Mouse (Mus musculus): Measurements from ENCODE around the gene Rnf41. TPM values are rescaled to one million over a fixed set of nuclear protein-coding genes. Genes with fewer than 3 reads are reported as not detected.
A peak's percentile ranks its signal among the peaks of the same experiment; 100 is the strongest.

Rnf41 gene
- polyA plus RNA-seq, 1 experiment from 2014 or later = 34.9 TPM

DNA sequence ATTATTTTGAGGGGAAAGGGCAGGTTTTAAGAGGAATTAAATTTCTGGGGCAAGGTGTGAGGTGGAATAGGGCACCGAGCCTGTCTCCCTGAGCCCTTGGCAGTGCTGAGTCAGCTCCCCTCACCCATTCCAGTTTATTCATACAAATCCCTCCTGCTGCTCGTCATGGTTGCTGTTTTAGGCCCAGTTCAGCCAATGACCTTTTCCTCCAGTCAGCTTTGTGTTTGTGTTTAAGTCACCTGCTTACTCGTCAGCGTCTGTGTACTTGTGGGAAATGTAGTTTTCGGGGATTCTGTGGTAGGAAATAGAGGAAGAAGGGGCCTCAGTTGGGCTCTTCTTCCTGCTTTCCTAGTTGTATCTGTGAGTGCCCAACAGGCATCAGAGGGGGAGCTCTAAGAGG, 77.9 kb downstream of the Rnf41 start:
- Histone ChIP-seq H3K36me3 (ENCODE audit: insufficient read depth, low read length) (peaks cover 51% of the 10 kb centered on the region), H3K4me3 (replicated peaks; ENCODE audit: low read depth, low read length) (no peak overlapping the region), H3K27me3 (ENCODE audit: insufficient read depth, low read length) (no peaks in the 10 kb centered on the region), H3K4me1 (replicated peaks; ENCODE audit: insufficient read depth, low read length) (peaks cover 14% of the 10 kb centered on the region; the same call in 1 of the 2 replicates), H3K9ac (ENCODE audit: low read depth, low read length) (no peak overlapping the region), H3K4me2 (ENCODE audit: low read length) (no peak overlapping the region), H3K9me3 (replicated peaks; ENCODE audit: low read length) (no peaks in the 10 kb centered on the region), H3K27ac (peak overlapping the region; percentile 51; the same call in 1 of the 2 replicates)
- 63% methylated on average over 5 of the region's 5 CpGs for WGBS
- DNase-seq (ENCODE audit: low spot score) (peak; percentile 48), ATAC-seq (replicated peaks; ENCODE audit: low FRiP score, low read depth) (no peak)
- TF ChIP-seq CTCF (IDR thresholded peaks at IDR 0.05; ENCODE audit: low read depth) = no peak

DNA sequence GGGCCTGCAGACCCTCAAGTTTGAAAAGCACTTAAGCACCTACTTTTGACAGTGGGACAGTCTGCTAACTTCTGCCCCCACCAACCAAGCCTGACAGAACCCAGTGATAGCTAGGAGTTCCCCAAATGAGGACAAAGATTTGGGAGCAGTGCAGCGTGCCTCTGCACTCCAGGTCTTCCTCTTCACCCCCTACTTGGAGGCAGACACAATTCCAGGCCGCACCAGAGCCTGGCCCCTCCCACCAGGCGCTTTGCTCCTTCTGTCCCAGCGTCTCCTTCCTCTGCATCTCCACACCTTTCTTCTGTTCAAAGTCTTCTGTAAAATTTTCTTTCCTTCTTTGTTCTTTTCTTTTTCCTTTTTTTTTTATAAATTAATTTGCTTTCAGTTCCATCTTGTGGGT, 78.3 kb downstream of the Rnf41 start:
- no peaks in the 10 kb centered on the region for H3K27me3 ChIP-seq (ENCODE audit: insufficient read depth, low read length)
- no peak overlapping the region for H3K9ac ChIP-seq (ENCODE audit: low read depth, low read length)
- peaks cover 51% of the 10 kb centered on the region for H3K36me3 ChIP-seq (ENCODE audit: insufficient read depth, low read length)
- H3K4me1 ChIP-seq (replicated peaks; ENCODE audit: insufficient read depth, low read length) = peaks cover 17% of the 10 kb centered on the region
- 52% methylated on average over 4 of the region's 4 CpGs for WGBS
- no peak for ATAC-seq (replicated peaks; ENCODE audit: low FRiP score, low read depth)
- no peaks in the 10 kb centered on the region for H3K9me3 ChIP-seq (replicated peaks; ENCODE audit: low read length)
- no peak overlapping the region for H3K4me3 ChIP-seq (replicated peaks; ENCODE audit: low read depth, low read length)
- TF ChIP-seq CTCF (IDR thresholded peaks at IDR 0.05; ENCODE audit: low read depth) = no peak
- DNase-seq (ENCODE audit: low spot score) = no peak
- H3K27ac ChIP-seq = peak overlapping the region; percentile 51; the same call in 1 of the 2 replicates
- H3K4me2 ChIP-seq (ENCODE audit: low read length) = no peak overlapping the region

DNA sequence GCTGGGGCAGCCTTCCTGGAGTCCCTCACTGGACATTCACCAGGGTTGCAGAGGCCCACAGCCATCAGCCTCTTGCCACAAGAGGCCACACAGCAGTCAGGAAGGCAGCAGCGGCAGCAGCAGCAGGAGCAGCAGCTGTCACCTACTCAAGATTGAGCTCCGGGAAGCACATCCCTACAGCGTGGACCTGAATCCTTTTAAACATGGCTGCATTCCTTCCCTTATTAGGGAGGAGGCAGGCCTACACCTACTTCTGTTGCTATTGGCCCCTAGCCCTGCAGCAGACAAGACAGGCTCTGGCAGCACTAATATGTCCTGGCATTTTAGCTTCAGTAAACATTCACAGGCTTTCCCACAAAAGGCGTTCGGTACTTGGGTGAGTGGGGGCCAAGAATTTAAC, 78.8 kb downstream of the Rnf41 start:
- no peak overlapping the region for H3K4me2 ChIP-seq (ENCODE audit: low read length)

GRCm38 (mm10) chr10:128490912-128491311, 79.5 kb downstream of the Rnf41 start:
- H3K36me3 ChIP-seq (ENCODE audit: insufficient read depth, low read length) = peaks cover 44% of the 10 kb centered on the region
- no peak overlapping the region for H3K9ac ChIP-seq (ENCODE audit: low read depth, low read length)
- no peak for TF ChIP-seq CTCF (IDR thresholded peaks at IDR 0.05; ENCODE audit: low read depth)
- peak overlapping the region; percentile 62; the same call in 1 of the 2 replicates for H3K4me2 ChIP-seq (ENCODE audit: low read length)
- no peak overlapping the region for H3K4me3 ChIP-seq (replicated peaks; ENCODE audit: low read depth, low read length)
- H3K27me3 ChIP-seq (ENCODE audit: insufficient read depth, low read length) = no peaks in the 10 kb centered on the region
- no peaks in the 10 kb centered on the region for H3K9me3 ChIP-seq (replicated peaks; ENCODE audit: low read length)
- DNase-seq (ENCODE audit: low spot score) (no peak), ATAC-seq (replicated peaks; ENCODE audit: low FRiP score, low read depth) (no peak)
- WGBS = 31% methylated on average over 5 of the region's 5 CpGs
- H3K27ac ChIP-seq = 0 out of 2 replicates have a peak overlapping the region, but pooled peaks have one; percentile 32
- H3K4me1 ChIP-seq (replicated peaks; ENCODE audit: insufficient read depth, low read length) = peaks cover 21% of the 10 kb centered on the region

More for the DNA sequence above, 78.8 kb downstream of the Rnf41 start:
- H3K4me3 ChIP-seq (replicated peaks; ENCODE audit: low read depth, low read length) = no peak overlapping the region
- peaks cover 51% of the 10 kb centered on the region for H3K36me3 ChIP-seq (ENCODE audit: insufficient read depth, low read length)
- no peaks in the 10 kb centered on the region for H3K9me3 ChIP-seq (replicated peaks; ENCODE audit: low read length)
- 51% methylated on average over 5 of the region's 5 CpGs for WGBS
- H3K4me1 ChIP-seq (replicated peaks; ENCODE audit: insufficient read depth, low read length) = peaks cover 21% of the 10 kb centered on the region
- no peak overlapping the region; the same call in 1 of the 2 replicates for H3K27ac ChIP-seq
- no peak overlapping the region for H3K9ac ChIP-seq (ENCODE audit: low read depth, low read length)
- no peaks in the 10 kb centered on the region for H3K27me3 ChIP-seq (ENCODE audit: insufficient read depth, low read length)
- DNase-seq (ENCODE audit: low spot score) (no peak), ATAC-seq (replicated peaks; ENCODE audit: low FRiP score, low read depth) (no peak)
- no peak for TF ChIP-seq CTCF (IDR thresholded peaks at IDR 0.05; ENCODE audit: low read depth)

Small RNA genes within 50 kb of the gene (microRNA-seq; reads per million reads assigned to microRNA genes)
- not detected for gene Gm25361
- not detected for gene Gm26308
- not detected for gene Mir6914
- gene Mir6915 = 0.60 reads per million
- not detected for gene Mir8105

Other genes with a start within 250 kb of the Rnf41 start
- gene Rbms2, start 231.4 kb upstream of the Rnf41 start, polyA plus RNA-seq (2015; fragmentation: Nextera tagmentation; extraction: Ambion mirVana) = 27.0 and 30.0 TPM in 2 replicates
- 0.68 and 0.79 TPM in 2 replicates for gene Gls2, start 217.2 kb upstream of the Rnf41 start, polyA plus RNA-seq (2015; fragmentation: Nextera tagmentation; extraction: Ambion mirVana)
- gene Spryd4, start 199.8 kb upstream of the Rnf41 start, polyA plus RNA-seq (2015; fragmentation: Nextera tagmentation; extraction: Ambion mirVana) = 31.5 and 35.1 TPM in 2 replicates
- gene Mip, start 185.8 kb upstream of the Rnf41 start, polyA plus RNA-seq (2015; fragmentation: Nextera tagmentation; extraction: Ambion mirVana) = not detected in 2 replicates
- gene Timeless, start 179.6 kb upstream of the Rnf41 start, polyA plus RNA-seq (2015; fragmentation: Nextera tagmentation; extraction: Ambion mirVana) = 26.4 and 33.3 TPM in 2 replicates
- gene Apon, start 157.6 kb upstream of the Rnf41 start, polyA plus RNA-seq (2015; fragmentation: Nextera tagmentation; extraction: Ambion mirVana) = 0.11 and 0.34 TPM in 2 replicates
- 0.21 and 0.42 TPM in 2 replicates for gene Apof, start 143.0 kb upstream of the Rnf41 start, polyA plus RNA-seq (2015; fragmentation: Nextera tagmentation; extraction: Ambion mirVana)
- 9.0 and 10.9 TPM in 2 replicates for gene Stat2, start 141.1 kb upstream of the Rnf41 start, polyA plus RNA-seq (2015; fragmentation: Nextera tagmentation; extraction: Ambion mirVana)
- gene Il23a, start 112.9 kb upstream of the Rnf41 start, polyA plus RNA-seq (2015; fragmentation: Nextera tagmentation; extraction: Ambion mirVana) = 0.13 and 0.16 TPM in 2 replicates
- 26.5 and 28.5 TPM in 2 replicates for gene Pan2, start 108.3 kb upstream of the Rnf41 start, polyA plus RNA-seq (2015; fragmentation: Nextera tagmentation; extraction: Ambion mirVana)
- gene Cnpy2, start 89.2 kb upstream of the Rnf41 start, polyA plus RNA-seq (2015; fragmentation: Nextera tagmentation; extraction: Ambion mirVana) = 350 and 363 TPM in 2 replicates
- 167 and 195 TPM in 2 replicates for gene Cs, start 73.9 kb upstream of the Rnf41 start, polyA plus RNA-seq (2015; fragmentation: Nextera tagmentation; extraction: Ambion mirVana)
- 18.3 and 19.7 TPM in 2 replicates for gene Coq10a, start 42.7 kb upstream of the Rnf41 start, polyA plus RNA-seq (2015; fragmentation: Nextera tagmentation; extraction: Ambion mirVana)
- 6.2 TPM in 2 replicates for gene Ankrd52, start 34.5 kb upstream of the Rnf41 start, polyA plus RNA-seq (2015; fragmentation: Nextera tagmentation; extraction: Ambion mirVana)
- gene Slc39a5, start 10.4 kb upstream of the Rnf41 start, polyA plus RNA-seq (2015; fragmentation: Nextera tagmentation; extraction: Ambion mirVana) = 56.0 and 64.8 TPM in 2 replicates
- gene Nabp2, start 165 bp upstream of the Rnf41 start, polyA plus RNA-seq (2015; fragmentation: Nextera tagmentation; extraction: Ambion mirVana) = 82.4 and 85.5 TPM in 2 replicates
- gene Smarcc2, start 47.6 kb downstream of the Rnf41 start, polyA plus RNA-seq (2015; fragmentation: Nextera tagmentation; extraction: Ambion mirVana) = 40.5 and 44.9 TPM in 2 replicates
- gene Myl6, start 82.5 kb downstream of the Rnf41 start, polyA plus RNA-seq (2015; fragmentation: Nextera tagmentation; extraction: Ambion mirVana) = 1,410 and 1,495 TPM in 2 replicates
- 3.2 and 3.7 TPM in 2 replicates for gene Myl6b, start 87.0 kb downstream of the Rnf41 start, polyA plus RNA-seq (2015; fragmentation: Nextera tagmentation; extraction: Ambion mirVana)
- 15.9 TPM in 2 replicates for gene Esyt1, start 114.2 kb downstream of the Rnf41 start, polyA plus RNA-seq (2015; fragmentation: Nextera tagmentation; extraction: Ambion mirVana)
- 13.7 and 16.9 TPM in 2 replicates for gene Zc3h10, start 136.1 kb downstream of the Rnf41 start, polyA plus RNA-seq (2015; fragmentation: Nextera tagmentation; extraction: Ambion mirVana)
- gene Rpl41, start 137.6 kb downstream of the Rnf41 start, polyA plus RNA-seq (2015; fragmentation: Nextera tagmentation; extraction: Ambion mirVana) = 3,897 and 4,536 TPM in 2 replicates
- 124 and 132 TPM in 2 replicates for gene Pa2g4, start 154.3 kb downstream of the Rnf41 start, polyA plus RNA-seq (2015; fragmentation: Nextera tagmentation; extraction: Ambion mirVana)
- 9.6 and 10.2 TPM in 2 replicates for gene Erbb3, start 178.0 kb downstream of the Rnf41 start, polyA plus RNA-seq (2015; fragmentation: Nextera tagmentation; extraction: Ambion mirVana)
- gene Rps26, start 215.1 kb downstream of the Rnf41 start, polyA plus RNA-seq (2015; fragmentation: Nextera tagmentation; extraction: Ambion mirVana) = 836 and 985 TPM in 2 replicates
- 1.4 and 1.8 TPM in 2 replicates for gene Ikzf4, start 234.3 kb downstream of the Rnf41 start, polyA plus RNA-seq (2015; fragmentation: Nextera tagmentation; extraction: Ambion mirVana)